Mouse (Mus musculus) embryo, embryonic 11 days (tissue): ENCODE measurements around the gene Nfe2.
A peak's percentile ranks its signal among the peaks of the same experiment; 100 is the strongest.

Experiments used
- DNase-seq: peaks from one replicate; pipeline ENCODE4 v3.0.0-alpha.2; 2015

The Nfe2 gene

DNA sequence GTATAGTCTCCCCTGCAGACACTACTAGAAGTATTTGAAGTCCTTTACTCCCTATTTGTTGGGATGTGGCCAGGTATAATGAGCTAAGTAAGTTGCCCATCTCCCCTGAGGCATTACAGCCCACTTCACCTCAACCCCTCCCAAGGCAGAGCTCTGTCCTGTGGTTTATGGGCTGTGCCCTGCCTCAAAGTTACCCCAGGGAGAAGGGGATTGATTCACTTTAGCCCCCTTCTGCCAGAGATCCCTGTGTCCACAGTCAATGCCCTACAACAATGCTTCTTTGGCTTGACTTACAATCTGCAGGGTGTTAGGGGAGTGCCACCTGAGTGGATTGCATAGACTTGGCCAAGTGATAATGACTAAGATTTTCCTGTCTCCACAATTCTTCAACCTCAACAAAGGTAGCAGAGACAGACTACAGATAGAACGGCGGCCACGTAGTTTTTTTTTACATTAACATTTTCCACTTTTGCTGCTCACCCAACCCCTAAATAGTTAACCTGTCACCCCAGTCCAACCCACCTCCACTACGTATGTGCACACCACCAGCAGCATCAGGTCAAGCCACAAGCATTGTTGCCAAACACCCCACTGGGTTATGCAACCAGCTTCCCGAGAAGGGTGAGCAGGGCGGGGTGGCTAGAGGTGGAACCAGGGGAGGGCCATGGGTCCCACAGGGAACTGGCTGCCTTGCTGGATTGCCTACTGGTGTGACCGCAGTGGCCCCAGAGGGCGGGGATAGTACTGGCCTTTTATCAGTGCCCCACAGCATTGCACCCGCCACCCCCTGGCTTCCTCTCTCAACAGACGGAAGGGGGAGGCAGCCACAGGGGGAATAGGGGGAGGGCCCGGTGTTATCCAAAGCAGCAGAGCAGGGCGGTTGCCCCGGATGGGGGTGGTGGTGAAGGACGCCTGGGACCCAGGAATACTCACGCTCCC lies at the start of gene Nfe2:
Gene Nfe2 (minus strand): TSS at position 614 of the 939 bp plus-strand sequence.
- peak; percentile 65 for DNase-seq

DNA sequence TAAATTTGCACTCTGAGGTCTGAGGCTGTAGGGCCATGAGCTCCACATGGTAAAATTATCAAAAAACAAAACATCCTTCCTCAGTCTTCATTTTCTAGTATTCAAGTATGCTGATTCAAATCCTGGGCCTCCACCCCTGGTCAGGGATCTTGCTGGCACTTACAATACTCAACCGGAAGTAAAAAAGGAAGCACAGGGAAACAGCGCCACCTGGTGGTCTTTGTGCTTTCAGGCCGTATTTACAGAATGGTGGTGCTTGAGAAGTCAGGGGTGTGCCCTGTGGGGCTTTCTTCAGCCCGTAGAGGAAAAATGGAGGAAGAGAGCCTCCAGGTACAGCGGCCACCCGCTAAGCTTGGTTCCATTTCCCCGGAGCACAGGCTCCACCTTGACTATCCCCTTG lies 48.9 kb upstream of the Nfe2 start:
- DNase-seq, result peak; percentile 93

DNA sequence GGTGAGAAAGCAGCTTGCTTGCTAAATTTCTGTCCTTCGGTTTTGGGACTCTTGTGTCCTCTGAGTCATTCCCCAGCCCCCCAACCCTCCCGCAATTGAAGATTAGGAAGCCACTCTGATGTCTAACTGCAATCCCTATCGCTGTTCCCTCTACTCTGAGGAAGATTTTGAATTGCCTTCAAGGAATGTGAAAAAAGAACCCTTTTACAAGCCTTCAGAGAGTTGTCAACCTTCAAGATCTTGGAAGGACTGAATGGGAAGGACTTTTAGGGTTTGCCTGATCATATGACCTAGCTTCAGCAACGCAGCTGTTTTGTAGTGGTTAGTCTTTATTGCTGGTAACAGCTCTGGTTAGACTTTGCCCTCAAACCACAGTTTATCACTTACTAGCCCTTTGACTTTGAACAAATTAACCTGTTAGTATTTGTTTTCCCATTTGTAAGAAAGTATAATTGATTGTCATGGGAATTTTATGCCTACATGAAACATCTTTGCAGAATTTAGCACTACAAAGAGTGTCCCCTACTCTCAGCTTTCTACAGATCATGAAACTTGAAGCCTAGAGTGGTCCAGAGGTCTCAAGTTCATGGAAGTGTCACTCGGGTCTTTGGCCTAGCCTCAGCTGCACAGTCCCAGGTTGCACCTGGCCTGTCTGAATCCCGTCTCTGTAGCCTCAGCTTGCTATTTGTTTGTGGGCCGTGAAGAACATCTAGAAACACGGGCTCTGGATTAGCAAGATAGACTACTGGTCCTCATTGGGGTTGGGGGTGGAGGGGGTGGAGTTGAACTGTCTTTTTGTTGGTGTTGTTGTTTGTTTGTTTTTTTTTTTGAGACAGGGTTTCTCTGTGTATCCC lies 47.8 kb upstream of the Nfe2 start:
- DNase-seq, result peak; percentile 46

DNA sequence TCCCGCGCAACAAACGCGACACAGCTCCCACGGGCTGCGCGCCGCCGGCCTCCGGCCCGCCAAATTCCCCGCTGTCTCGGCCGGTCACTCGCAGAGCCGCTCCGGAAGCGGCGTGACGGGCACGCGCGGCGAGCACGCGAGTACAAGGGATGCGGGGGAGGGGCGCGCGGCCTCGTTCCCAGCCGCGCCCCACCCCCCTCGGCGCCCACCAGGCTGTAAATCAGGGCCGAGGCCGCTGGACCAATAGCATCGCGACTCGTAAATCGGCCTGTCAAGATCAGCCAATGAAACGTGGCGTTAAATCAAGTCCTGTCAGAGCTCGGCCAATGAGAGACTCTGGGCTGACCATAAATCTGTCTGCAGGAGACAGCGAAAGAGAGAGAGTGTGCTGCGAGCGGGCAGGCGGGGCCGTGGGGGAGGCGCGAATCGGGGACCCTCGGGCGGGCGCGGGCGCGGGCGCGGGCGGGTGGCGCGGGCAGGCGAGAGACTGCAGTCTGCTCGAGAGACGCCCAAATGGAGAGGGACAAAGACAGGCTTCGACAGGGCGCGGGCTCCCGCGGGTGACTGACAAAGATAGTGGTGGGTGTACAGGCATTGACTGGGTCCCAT lies 47.0 kb upstream of the Nfe2 start:
- DNase-seq, result peak; percentile 99

DNA sequence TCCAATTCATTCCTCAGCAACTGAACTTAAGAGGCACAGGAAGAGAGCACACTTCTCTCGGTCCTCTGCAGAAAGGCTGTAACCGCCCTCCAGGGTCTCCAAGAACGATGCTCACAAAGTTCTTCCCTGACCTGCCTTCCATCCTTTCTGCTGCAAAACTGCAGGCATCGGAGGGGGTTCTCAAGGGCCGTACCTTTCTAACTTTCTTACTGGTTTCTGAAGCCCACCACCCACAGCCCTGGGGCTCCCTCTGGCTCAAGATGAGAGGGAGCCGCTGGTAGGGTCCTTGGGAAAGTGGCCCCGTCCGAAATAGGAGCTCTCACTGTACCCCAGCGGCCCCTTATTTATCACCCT lies 46.4 kb upstream of the Nfe2 start:
- no peak for DNase-seq

DNA sequence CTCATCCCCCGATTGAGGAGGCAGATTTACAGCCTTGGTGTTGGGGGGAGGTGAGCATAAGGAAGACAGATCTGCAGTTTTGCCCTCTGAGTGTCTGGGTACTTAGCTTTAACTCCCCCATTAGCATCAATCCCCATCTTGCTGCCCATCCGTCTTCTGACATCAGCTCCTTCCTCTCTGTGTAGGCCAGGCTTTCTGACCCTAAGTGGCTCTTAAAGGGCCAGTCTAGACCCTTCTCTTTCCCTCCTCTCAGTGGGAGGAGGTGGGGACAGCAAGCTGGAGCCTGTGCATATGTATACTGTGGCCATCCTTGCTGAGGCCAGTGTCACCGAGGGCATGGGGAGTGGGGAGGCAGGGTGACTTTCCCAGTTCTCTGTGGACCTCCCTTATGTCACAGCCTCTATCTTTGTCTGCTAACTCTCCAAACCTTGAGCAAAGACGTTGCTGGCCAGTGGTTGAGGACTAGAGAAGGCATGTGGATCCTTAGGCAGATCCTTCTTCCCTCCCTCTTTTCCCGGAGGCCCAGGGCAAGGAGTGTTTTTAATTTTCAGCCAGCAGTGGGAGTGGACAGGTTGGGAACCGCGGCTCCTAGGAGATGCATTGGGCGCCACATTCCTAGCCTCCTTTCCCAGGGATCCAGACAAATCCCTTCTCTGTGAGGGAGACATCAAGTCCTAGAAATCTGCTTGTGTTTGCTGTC lies 45.9 kb upstream of the Nfe2 start:
- DNase-seq, result peak; percentile 63

DNA sequence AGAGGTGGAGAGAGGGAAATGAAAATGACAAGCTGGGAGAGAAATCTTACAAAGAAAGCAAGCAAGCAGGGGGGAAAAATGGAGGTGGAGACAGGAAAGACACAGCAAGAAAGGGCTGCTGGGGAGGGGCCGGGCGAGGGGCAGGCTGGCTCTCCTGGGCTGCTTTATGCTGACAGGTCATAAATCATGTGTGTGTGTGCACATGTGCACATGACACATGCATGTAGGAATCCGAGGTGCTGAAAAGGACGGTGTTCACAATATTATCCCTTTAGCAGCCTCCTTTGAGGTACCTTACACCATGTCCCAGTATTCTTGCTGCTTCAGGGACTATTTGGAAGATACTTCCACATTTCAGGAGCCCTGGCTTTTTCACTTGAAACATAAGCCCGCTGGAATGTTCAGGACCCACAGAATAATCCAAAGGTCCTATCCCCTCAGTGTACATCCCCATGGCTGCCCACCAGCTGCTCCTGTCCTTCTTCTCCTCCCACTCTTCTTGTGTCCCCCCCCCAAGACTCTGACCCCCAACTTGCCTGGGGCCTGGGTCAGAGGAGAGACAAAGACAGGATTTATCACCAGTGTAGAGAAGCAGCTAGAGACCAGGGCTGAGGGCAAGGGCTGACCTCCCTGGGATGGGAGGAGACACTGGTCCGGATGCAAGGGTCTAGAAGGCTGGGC lies 44.3 kb upstream of the Nfe2 start:
- DNase-seq, result peak; percentile 83

DNA sequence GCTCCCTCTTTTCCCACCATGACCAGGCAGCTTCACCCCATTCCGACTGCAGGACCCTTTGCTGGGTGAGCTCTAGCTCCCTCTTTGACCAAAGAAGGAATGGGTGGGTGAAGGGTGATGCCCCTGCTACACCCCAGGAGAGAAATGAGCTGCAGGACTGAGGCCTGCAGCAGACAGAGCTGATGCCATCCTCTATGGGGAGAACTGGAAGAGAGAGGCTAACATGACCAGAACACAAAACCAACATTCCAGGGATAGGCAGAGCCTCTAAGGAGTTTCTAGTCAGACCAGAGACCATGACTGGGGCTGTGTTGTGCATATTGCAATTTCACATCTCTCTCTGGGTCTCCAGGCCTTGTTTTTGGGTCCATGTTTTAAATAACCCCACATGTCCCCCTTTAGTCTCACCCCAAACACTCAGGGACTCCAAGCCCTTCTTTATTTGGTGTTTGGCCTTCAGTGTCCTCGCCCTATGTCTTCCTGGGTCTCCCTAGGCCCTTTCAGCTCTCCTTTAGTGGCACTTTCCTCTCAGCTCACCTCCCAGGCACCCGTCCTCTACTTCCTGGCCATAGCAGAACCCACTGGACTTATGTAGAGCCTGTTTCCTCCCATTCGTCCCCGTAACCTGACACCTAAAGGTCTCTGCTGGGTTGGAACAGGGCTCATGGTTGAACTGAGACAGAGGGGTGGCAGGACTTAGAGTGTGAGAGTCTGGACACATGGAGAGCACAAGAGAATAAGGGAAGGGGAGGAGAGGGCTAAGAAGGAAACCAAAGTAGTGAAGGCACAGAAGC lies 43.5 kb upstream of the Nfe2 start:
- peak; percentile 63 for DNase-seq

DNA sequence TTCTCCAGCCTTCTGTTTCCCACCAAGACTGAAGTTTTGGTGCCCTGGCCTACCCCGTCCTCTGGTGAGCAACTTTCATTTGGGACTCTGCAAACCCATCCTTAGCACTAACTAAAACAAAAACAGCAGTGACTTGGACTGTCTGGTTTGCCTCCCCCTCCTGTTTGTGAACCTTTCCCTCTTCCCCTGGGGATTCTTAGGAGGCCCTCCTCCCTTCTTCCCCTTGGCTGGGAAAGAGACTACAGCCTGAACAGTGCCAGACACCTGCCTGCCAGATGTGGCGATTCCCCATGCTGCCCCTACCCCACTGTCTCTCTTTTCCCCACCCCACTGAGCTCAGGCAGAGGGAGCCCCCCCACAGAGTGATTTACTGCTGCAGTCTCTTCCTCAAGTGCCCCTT lies 42.8 kb upstream of the Nfe2 start:
- peak; percentile 83 for DNase-seq

DNA sequence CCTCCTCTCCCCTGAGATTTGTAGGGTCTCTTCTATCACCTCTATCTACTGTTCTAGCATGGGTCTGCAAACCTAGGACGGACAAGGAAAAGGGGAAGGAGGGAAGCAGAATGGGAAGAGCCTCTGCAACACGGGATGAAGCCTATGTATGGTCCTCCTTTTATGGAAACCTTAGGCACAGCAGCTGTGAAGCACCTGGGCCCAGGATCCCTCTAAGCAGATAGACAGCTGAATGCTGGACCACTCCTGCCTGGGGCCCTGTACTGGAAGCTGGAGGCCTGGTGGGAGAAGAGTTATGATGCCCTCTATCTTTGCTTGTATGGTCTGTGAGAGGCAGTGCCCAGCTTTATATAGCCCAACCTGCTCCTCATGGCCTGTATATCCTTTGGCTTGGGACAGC lies 42.4 kb upstream of the Nfe2 start:
- peak; percentile 65 for DNase-seq

DNA sequence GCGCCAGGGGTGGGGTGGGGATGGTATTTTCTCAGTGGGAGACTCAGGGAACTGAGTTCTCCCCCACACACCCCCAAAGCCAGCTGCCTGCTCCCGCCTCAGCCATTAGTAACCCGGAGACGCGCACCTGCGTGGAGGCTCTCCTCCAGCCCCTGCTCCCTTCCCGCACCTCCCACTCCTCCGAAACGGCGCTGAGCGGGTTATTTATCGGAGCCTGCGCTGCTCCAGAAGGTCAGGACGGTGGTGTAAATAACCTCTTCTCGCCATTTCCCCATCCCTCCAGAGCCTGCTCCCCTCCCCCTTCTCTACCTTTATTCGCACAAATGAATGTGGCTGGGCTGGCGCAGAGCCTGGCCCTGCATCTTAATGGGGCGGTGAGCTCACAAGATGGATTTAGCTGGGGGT lies 41.9 kb upstream of the Nfe2 start:
- peak; percentile 90 for DNase-seq

DNA sequence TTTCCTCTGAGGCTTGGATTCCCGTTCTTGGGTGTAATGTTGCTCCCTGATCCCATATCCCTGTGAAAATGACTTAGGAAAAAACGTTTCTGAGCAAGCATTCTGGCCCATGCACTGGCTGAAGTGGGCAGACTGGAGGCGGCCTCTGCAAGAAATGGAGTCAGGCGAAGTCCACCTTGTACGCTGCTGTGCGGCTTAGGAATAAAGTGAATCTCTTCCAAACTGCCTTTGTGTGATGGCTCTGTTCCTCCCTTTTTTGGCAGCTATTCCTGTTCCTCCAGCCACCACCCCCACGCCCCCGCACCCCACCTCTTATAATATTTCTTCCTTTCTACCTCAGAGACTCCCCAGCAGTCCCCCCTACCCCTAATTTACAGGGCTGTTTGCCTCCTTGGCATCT lies 41.4 kb upstream of the Nfe2 start:
- DNase-seq, result peak; percentile 39

DNA sequence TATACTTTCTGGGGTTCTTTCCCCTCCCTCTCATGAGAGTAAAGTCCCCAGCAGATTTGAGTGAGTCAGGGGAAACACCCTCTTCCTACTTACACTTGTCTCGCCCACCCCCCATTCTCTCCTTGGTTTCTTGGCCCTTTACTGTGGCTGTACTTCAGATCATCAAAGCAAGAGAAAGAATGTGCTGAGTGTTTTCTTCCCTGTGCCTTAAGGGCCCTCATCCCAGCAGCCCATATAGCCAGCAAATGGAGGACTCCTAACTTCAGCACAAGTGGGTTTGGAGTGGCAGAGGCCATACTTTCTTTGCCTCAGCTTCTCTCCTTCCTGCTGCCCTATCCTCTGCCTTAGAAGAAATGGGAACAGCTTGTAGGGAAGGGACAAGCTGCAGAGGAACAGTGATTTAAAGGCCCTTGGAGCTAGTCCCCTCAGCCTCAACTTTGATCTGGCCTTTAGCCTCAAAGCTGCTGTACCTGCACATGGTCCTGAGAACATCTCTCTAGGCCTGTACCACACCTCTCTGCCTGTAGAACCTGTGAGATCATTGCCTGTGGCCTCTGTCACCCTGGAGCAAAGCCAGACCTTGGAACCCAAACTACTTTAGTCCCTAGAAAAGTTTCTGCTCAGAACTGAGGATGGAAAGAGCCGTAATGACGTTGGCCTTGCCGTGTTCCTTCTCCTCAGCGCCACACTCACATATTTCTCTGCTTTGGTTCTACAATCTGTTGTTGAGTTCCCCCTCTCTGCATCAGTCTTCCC lies 40.8 kb upstream of the Nfe2 start:
- DNase-seq, result no peak

DNA sequence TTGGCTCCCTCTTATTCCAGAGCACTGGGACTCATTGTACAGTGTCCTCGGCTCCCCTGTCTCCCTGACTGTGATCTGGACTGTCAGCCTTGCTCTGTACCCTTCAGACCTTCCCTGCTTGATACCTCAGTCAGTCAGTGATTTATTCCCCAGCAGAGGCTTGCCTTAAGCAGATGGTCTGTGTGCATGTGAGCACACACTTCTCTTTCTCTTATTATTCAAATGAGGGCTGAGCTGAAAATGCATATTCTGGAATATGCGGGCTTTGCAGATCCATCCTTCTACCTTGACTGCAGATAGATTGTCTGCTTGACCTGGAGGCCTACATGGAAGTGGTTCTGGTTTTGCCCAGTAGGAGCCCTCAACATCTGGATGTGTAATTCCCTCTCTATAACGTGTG lies 39.8 kb upstream of the Nfe2 start:
- no peak for DNase-seq

DNA sequence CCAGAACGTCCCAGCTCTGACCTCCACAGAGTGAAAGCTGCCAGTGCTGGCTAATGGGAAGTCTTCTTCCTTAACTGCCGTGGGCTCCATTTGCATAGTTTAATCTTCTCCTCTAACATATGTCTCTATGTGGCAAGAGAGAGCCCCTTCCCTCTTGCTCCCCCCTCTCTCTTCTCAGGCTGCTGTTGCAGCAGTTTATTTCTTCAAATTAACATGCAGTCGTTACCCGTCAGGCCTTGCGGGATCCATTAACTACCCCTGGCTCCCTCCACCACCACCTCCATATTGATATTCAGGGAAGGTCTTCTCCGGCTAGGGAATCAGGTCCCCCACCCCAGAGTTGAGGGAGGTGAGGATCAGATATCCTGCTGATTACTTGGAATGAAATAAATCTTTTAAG lies 39.1 kb upstream of the Nfe2 start:
- DNase-seq, result no peak

DNA sequence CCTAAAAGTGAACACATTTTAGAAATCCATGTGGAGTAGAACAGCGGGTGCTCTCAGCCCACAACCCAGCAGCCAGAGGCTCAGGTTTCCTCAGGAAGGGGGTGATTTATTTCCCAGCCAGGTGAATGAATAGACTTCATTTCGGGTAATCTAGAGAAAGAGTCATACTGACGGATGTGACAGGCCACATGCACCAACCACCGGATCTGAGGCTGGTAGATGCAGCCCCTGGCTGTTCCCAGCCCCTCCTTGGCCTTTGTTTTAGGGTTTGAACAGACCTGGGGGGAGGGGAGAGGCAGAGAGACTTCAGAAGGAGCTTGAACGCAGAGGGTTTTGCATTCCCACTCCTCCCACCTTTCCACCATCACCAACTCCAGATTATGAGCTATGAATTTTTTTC lies 37.6 kb upstream of the Nfe2 start:
- peak; percentile 80 for DNase-seq

DNA sequence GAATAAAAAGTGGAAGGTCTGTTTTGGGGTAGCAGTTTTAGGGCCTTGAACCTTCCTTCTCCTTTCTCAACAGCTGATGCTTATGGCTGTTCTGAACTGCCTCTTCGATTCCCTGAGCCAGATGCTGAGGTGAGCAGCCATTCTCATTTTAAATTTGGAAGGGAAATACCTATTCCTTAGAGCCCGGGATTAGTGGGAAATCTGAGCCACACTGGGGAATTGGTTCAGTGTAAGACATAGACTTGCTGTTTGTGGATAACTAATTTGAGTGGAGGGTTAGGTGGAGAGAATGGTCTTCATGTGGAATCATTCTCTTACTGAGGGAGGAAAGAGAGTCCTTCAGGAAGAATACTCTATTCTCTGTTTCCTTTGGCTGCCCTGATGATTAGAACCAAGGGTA lies 36.4 kb upstream of the Nfe2 start:
- no peak for DNase-seq

DNA sequence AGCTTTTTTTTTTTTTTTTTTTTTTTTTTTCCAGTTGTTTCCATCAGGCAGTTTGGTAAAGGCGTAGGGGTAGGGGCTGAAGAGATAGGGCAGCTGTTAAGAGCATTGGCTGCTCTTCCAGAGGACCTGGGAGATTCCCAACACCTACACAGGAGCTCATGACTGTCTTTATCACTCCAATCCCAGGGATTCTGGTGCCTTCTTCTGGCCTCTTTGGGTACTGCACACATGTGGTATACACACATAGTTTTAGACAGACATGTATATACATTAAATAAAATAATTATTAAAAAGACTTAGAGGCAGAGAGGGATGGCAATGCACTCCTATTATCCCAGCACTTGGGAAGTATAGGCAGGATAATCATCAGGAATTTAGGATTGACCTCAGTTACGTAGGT lies 35.2 kb upstream of the Nfe2 start:
- DNase-seq, result no peak

DNA sequence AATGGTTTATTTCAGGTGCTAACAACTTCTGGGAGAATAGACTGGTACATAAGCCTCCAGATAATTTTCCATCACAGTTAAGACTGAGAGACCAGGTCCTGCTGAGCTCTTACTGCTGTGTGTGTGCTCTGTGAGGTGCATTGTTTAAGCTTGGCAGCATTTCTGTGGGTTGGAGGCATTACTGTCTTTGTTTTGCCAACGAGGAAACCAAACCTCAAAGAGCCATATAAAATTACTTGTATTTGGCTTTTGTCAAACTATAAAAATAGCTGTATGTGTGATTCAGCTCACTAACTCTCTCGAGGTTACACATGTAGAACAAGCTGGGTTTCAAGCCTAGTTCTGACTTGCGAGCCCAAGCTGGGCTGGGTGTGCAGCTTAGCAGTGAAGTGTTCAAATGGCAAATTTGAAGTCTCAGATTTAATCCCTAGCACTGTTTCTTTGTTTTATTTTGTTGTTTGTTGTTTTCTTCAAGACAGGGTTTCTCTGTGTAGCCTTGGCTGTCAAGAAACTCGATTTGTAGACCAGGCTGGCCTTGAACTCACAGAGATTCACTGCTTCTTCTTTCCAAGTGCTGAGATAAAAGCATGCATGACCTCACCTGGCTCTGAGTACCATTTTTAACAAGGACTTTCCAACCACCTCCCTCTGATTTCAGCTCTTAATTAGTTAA lies 34.6 kb upstream of the Nfe2 start:
- DNase-seq, result no peak

DNA sequence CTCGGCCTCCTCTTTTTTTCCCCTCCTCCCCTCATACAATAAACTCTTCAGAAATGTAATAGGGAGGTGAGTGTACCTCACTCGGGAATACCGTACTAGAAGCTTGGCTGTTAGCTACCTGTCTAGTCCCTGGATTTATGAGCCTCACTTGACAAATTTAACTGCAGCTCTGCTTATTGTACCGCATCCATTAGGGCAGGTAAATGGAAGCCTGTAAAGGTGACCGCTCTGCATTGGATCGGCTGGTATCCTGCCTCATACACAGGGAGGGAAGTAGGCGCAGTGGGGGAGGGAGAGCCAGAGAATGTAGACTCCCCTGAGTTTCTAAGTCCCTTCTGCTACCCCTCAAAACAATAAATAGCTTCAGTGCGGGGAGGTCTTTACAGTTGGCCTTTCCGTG lies 32.6 kb upstream of the Nfe2 start:
- no peak for DNase-seq
